Mouse (Mus musculus): ENCODE results near the gene Zfp609. TPM values are rescaled to one million over a fixed set of nuclear protein-coding genes. Genes with fewer than 3 reads are reported as not detected.
"Not testable (repeated sequence)": the region's sequence is repeated elsewhere in the genome, so short reads cannot be mapped to it uniquely, and the experiment has no call there.

The Zfp609 gene
- polyA plus RNA-seq, 1 experiment from 2014 or later, result 7.4 TPM

DNA sequence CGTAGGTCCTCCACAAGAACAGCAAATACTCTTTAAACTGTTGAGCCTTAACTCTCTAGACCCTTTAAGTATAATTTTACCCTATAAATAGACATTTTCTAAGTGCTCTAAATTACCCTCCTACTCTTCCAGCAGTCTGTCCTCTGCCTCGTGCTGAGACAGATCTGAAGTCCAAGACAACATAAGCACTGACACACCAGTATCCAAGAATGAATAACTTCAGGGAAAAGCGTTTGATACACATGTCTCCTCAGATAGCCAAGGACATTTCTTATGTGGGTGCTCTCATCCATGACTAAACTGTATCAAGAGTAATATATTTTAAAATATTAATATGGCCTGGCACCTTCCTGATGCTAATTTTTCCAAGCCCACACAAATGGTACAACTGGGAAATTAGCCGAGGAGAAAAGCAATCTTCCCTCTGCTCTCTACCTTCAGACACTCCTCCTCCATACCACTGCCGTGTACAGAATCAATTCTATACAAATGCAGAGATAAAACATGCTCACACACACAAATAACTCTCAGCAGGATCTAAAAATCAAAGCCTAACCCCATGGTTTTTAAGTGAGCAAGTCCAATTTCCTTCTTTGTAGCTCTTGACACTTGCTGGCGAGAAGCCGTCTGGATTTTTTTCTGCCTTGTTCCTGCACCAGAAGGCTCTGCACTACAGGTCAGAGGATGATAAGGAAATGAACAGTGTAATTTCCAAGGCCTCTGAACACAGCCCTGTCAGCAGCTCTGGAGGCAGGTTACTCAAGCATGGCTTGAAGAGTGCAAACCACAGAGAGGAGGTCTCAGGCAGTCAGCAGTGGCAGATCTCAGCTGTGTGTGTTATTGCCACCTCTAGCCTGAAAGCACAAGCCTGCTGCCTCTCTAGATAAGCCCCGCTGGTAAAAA is 40.2 kb downstream of the Zfp609 start:
- Histone ChIP-seq H3K9ac (no peak overlapping the region), H3K4me3 (ENCODE audit: low read depth, low read length) (no peak overlapping the region), H3K9me3 (ENCODE audit: low read depth, low read length) (no peaks in the 10 kb centered on the region), H3K36me3 (ENCODE audit: insufficient read depth) (no peaks in the 10 kb centered on the region), H3K4me1 (ENCODE audit: insufficient read depth) (peaks cover 6% of the 10 kb centered on the region; the same call in 1 of the 2 replicates), H3K27me3 (ENCODE audit: insufficient read depth, low read length) (no peaks in the 10 kb centered on the region), H3K4me2 (no peak overlapping the region), H3K27ac (ENCODE audit: low read depth) (peak overlapping the region; percentile 25; the same call in 1 of the 2 replicates)
- DNase-seq (peak; percentile 39), ATAC-seq (ENCODE audit: insufficient read depth) (no peak)
- 36% methylated on average over 8 of the region's 8 CpGs for WGBS
- no peak for TF ChIP-seq CTCF (IDR thresholded peaks at IDR 0.05; ENCODE audit: low read depth)

DNA sequence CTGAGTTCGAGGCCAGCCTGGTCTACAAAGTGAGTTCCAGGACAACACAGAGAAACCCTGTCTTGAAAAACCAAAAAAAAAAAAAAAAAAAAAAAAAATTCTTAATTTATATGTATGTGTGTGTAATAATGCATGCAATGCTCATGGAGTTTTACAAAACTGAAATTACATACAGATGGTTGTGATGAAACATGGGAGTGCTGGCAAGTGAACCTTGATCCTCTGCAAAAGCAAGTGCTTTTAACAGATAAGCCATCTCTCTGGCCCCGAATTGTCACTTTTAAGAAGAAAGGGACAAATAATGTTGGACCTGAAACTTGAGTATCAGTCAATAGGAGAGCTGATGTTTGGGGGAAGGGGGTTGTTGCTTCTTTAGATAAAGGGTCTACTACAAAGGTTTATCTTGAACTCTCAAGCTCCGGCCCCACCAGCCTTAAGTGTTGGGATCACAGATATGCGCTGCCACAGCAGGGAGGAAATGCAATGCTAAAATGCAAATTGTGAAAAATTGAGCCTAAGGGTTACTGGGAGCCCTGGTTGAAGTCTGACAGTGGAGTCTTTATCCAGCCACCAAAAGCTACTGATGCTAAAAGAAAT is 41.5 kb downstream of the Zfp609 start:
- Histone ChIP-seq H3K36me3 (ENCODE audit: insufficient read depth) (no peaks in the 10 kb centered on the region), H3K27ac (ENCODE audit: low read depth) (no peak overlapping the region), H3K27me3 (ENCODE audit: insufficient read depth, low read length) (no peaks in the 10 kb centered on the region), H3K4me1 (ENCODE audit: insufficient read depth) (peaks cover 3% of the 10 kb centered on the region; the same call in 1 of the 2 replicates), H3K9ac (no peak overlapping the region), H3K9me3 (ENCODE audit: low read depth, low read length) (no peaks in the 10 kb centered on the region), H3K4me2 (no peak overlapping the region), H3K4me3 (ENCODE audit: low read depth, low read length) (no peak overlapping the region)
- WGBS, result 62% methylated on average over 4 of the region's 4 CpGs
- DNase-seq, result no peak
- no peak for ATAC-seq (ENCODE audit: insufficient read depth)
- TF ChIP-seq CTCF (IDR thresholded peaks at IDR 0.05; ENCODE audit: low read depth), result no peak

DNA sequence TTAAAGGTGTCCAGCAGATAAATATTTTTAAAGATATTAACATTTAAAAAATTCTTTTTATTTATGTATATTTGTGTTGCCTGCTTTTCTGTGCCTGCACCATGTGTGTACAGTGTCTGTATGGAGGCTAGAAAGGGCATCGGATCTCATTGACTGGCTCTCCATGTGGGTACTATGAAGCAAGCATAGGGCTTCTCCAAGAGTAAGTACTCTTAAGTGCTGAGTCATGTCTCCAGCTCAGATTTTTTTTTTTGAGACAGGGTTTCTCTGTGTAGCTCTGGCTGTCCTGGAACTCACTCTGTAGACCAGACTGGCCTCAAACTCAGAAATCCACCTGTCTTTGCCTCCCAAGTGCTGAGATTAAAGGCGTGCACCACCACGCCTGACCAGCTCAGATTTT is 47.7 kb downstream of the Zfp609 start:
- DNase-seq; H3K4me1 ChIP-seq (ENCODE audit: insufficient read depth); H3K27me3 ChIP-seq (ENCODE audit: insufficient read depth, low read length); H3K36me3 ChIP-seq (ENCODE audit: insufficient read depth); ATAC-seq (ENCODE audit: insufficient read depth); H3K4me3 ChIP-seq (ENCODE audit: low read depth, low read length); H3K27ac ChIP-seq (ENCODE audit: low read depth); H3K9ac ChIP-seq; H3K9me3 ChIP-seq (ENCODE audit: low read depth, low read length); H3K4me2 ChIP-seq: not testable (repeated sequence)
- WGBS, result 92% methylated on average over 3 of the region's 3 CpGs

DNA sequence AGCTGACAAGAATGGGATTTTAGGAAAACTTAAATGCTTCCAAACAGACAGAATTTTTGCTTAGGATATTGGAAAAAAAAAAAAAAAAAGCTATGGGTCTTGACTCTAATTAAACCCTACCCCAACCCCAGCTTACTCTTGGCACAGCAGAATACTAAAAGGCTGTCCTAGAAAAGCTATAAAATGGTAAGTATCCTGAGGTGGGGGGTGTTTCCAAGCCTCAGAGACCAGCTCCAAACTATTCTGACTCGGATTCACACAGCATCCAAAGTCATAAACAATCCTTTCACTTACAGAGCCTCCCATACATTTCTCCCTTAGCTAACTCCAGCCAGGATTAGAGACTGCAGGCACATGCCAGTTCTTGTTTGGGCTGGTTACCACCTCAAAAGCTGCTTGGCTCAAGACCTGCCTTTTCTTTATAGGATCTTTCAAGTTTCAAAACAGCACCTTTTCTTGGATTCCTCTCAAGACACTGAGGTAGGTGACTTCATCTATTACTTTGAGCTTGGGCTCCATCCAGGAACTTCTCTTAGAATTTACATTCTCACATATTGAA is 50.4 kb downstream of the Zfp609 start:
- Histone ChIP-seq H3K4me2 (no peak overlapping the region), H3K27me3 (ENCODE audit: insufficient read depth, low read length) (no peaks in the 10 kb centered on the region), H3K27ac (ENCODE audit: low read depth) (0 out of 2 replicates have a peak overlapping the region, but pooled peaks have one; percentile 7), H3K36me3 (ENCODE audit: insufficient read depth) (no peaks in the 10 kb centered on the region), H3K4me3 (ENCODE audit: low read depth, low read length) (no peak overlapping the region), H3K9me3 (ENCODE audit: low read depth, low read length) (no peaks in the 10 kb centered on the region), H3K9ac (no peak overlapping the region), H3K4me1 (ENCODE audit: insufficient read depth) (peaks cover 5% of the 10 kb centered on the region)
- WGBS, result 3% methylated on average over 1 of the region's 1 CpGs
- no peak for TF ChIP-seq CTCF (IDR thresholded peaks at IDR 0.05; ENCODE audit: low read depth)
- ATAC-seq (ENCODE audit: insufficient read depth) (no peak), DNase-seq (peak; percentile 19)

DNA sequence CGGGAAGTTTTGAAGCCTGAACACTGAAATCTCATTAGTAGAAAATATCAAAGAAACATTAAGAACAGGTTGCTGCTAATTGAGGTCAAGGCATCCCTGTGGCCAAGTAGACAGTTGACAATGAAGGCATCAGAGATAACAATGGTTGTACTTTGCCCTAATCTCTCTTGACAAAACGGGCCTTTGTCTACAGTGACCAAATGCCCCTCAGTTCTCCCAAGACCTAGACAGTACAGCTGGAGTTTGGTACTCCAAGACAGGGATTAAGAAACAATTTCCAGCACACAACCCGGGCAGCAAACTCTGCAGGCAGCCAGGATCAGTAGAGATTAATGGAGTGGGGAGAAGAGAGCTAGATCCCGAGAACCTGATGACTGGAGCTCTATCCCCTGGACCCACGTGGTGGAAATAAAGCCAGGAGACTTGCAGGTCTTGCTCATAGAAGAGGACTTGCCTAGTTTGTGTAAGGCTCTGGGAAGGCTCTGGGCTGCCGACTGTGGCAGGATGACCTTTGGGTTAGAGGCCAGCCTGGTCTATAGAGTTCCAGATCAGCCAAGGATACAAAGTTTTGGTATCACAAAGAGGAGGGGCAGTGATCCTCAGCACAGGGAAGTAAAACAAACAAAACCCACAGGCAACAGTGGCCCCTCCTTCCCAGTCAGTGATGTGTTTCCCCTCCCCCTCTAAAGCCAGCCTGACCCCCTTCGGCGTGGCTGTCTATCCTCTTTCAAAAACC is 51.1 kb downstream of the Zfp609 start:
- Histone ChIP-seq H3K9ac (no peak overlapping the region), H3K27me3 (ENCODE audit: insufficient read depth, low read length) (no peaks in the 10 kb centered on the region), H3K4me1 (ENCODE audit: insufficient read depth) (peaks cover 5% of the 10 kb centered on the region), H3K4me2 (no peak overlapping the region), H3K4me3 (ENCODE audit: low read depth, low read length) (no peak overlapping the region), H3K27ac (ENCODE audit: low read depth) (no peak overlapping the region), H3K9me3 (ENCODE audit: low read depth, low read length) (no peaks in the 10 kb centered on the region), H3K36me3 (ENCODE audit: insufficient read depth) (no peaks in the 10 kb centered on the region)
- TF ChIP-seq CTCF (IDR thresholded peaks at IDR 0.05; ENCODE audit: low read depth), result no peak
- ATAC-seq (ENCODE audit: insufficient read depth), result no peak
- peak; percentile 19 for DNase-seq
- 19% methylated on average over 8 of the region's 8 CpGs for WGBS

DNA sequence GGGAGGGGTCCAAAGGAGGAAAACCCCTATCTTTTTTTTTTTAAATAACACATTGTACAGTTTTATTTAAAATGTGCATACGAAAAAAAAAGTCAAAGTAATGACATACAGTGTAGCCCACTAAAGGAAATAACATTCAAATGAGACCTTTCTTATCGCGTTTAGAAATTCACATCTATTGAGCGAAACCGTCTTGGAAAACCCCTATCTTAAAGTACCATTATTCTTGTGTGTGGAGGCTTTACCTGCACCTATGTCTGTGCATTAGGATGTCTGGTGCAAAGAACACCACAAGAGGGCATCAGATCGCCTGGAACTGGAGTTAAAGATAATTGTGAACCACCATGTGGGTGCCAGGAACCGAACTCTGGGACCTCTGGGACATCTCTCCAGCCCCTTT is 53.6 kb downstream of the Zfp609 start:
- Histone ChIP-seq H3K27me3 (ENCODE audit: insufficient read depth, low read length) (no peaks in the 10 kb centered on the region), H3K4me1 (ENCODE audit: insufficient read depth) (peaks cover 5% of the 10 kb centered on the region), H3K9me3 (ENCODE audit: low read depth, low read length) (no peaks in the 10 kb centered on the region), H3K4me2 (no peak overlapping the region), H3K9ac (no peak overlapping the region), H3K4me3 (ENCODE audit: low read depth, low read length) (no peak overlapping the region), H3K27ac (ENCODE audit: low read depth) (no peak overlapping the region), H3K36me3 (ENCODE audit: insufficient read depth) (no peaks in the 10 kb centered on the region)
- ATAC-seq (ENCODE audit: insufficient read depth), result no peak
- no peak for DNase-seq
- no peak for TF ChIP-seq CTCF (IDR thresholded peaks at IDR 0.05; ENCODE audit: low read depth)
- WGBS, result 96% methylated on average over 7 of the region's 7 CpGs

All from lung, embryonic 14.5 days (tissue).